Mouse (Mus musculus) layer of hippocampus, adult 2 months (tissue): ENCODE measurements around the gene Cnih3. TPM values are rescaled to one million over a fixed set of nuclear protein-coding genes. Genes with fewer than 3 reads are reported as not detected.

Experiments used
- DNase-seq, 2 experiments: peaks; one replicate each; pipeline ENCODE4 v3.0.0; 2022; ENCODE audit warnings: low spot score in 2 of 2
- H3K27ac ChIP-seq: fragments of 200-600 bp; 2 replicates; pipeline ENCODE4 v1.8.1; 2022
- H3K4me3 ChIP-seq: fragments of 200-600 bp; 2 replicates; pipeline ENCODE4 v1.8.1; 2022; ENCODE audit warnings: mild to moderate bottlenecking
- CTCF ChIP-seq: fragments of 200-600 bp; conservative IDR thresholded peaks from 2 replicates; pipeline ENCODE4 v1.8.1; 2022; ENCODE audit warnings: antibody characterized with exemption, mild to moderate bottlenecking, moderate library complexity
- total RNA-seq, 2 experiments: library from RNA; stranded (reverse); gene quantifications; 2 replicates each; pipeline ENCODE4 v1.2.3; 2021

Gene Cnih3
- total RNA-seq, 2 experiments from 2014 or later = 68.5 to 71.3 TPM

GRCm38 (mm10) chr1:181422796-181423195, 70.4 kb downstream of the Cnih3 start:
- DNase-seq = no peak
- Histone ChIP-seq H3K4me3 (no peak overlapping the region), H3K27ac (no peak overlapping the region)
- no peak for TF ChIP-seq CTCF

GRCm38 (mm10) chr1:181424922-181425321, 72.5 kb downstream of the Cnih3 start:
- TF ChIP-seq CTCF = no peak
- DNase-seq = no peak
- no peak overlapping the region for H3K4me3 ChIP-seq
- H3K27ac ChIP-seq = no peak overlapping the region

GRCm38 (mm10) chr1:181425388-181425787, 73.0 kb downstream of the Cnih3 start:
- no peak overlapping the region for H3K27ac ChIP-seq
- no peak overlapping the region for H3K4me3 ChIP-seq
- no peak for TF ChIP-seq CTCF
- no peak for DNase-seq

DNA sequence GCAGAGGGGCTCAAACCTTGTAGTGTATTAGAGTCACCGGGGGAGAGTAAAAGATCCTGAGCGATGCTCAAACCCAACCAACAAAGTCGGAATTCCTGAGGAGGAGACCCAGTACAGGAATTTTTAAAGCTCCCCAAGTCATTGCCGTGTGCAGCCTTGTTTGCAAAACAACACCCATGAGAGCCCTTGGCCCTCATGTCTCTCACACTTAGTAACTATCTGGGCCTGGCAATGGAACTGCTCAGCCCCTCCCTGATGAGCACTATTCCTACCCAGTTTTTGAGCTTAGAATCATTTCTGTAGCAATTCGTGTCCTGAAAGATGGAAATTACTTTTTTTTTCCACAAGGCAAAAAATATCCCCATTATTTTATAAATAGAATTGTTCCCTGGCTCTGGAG, 74.0 kb downstream of the Cnih3 start:
- no peak overlapping the region for H3K27ac ChIP-seq
- DNase-seq = no peak
- no peak for TF ChIP-seq CTCF
- H3K4me3 ChIP-seq = no peak overlapping the region

DNA sequence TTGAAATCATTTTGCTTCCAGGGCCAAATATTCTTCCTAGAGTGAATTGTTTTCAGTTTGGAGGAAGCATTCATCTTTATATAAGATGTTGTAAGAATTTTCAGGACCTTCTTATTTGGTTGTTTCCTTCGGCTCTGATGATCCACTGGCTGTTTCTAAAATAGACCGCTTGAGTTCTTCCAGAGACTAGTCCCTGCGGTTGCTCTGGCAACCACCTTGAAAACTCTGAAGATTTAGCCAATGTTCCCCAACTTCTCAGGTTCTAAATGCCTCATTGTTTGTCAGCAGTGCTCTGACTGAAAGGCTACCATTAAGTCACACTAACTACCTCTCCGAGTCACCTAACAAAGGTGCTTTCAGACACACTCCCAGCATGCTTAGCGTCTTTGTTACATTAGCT, 80.8 kb downstream of the Cnih3 start:
- Histone ChIP-seq H3K27ac (0 out of 2 replicates have a peak overlapping the region, but pooled peaks have one; percentile 20), H3K4me3 (no peak overlapping the region)
- TF ChIP-seq CTCF = no peak
- DNase-seq = no peak

GRCm38 (mm10) chr1:181435414-181435813, 83.0 kb downstream of the Cnih3 start:
- no peak overlapping the region for H3K4me3 ChIP-seq
- H3K27ac ChIP-seq = no peak overlapping the region
- no peak for DNase-seq
- no peak for TF ChIP-seq CTCF

- H3K27ac ChIP-seq = no peak overlapping the region
- no peak for TF ChIP-seq CTCF
- DNase-seq = no peak
- no peak overlapping the region for H3K4me3 ChIP-seq
Measured at GRCm38 (mm10) chr1:181440982-181441603, 88.7 kb downstream of the Cnih3 start.

DNA sequence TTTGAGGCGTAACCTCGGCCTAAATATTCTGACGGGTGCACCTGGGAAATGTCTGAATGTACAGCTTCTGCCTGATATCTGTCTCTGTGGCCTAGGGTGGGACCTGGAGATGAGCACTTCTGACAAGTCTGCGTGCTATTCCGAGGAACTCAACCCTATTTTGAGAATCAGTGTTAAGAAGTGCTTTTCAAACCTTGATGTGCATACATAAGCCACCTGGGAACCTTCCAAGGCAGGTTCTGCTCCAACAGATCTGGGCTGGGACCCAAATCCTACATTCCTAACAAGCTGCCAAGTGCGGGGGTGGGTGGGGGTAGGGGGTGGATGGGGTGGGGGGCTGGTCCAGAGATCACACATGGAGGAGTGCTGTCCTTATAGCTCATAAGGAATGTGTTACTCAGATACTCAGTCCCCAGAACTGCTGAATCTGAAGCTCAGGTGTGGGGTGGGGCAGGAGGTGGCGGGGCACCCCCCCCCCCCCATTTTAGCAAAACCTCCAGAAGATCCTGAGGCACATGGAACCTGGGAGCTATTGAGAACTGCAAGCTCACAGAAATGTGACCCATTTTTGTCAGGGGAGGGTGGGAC, 89.3 kb downstream of the Cnih3 start:
- no peak for DNase-seq
- no peak overlapping the region for H3K4me3 ChIP-seq
- H3K27ac ChIP-seq = no peak overlapping the region
- no peak for TF ChIP-seq CTCF

- no peak for DNase-seq
- no peak overlapping the region for H3K27ac ChIP-seq
- TF ChIP-seq CTCF = no peak
- H3K4me3 ChIP-seq = no peak overlapping the region
Measured at GRCm38 (mm10) chr1:181445041-181445440, 92.6 kb downstream of the Cnih3 start.

- peak overlapping the region; percentile 81; the same call in 1 of the 2 replicates for H3K27ac ChIP-seq
- DNase-seq = peak in 1 of 2 experiments; percentile 39
- peak; percentile 74 for TF ChIP-seq CTCF
- no peak overlapping the region for H3K4me3 ChIP-seq
Measured at GRCm38 (mm10) chr1:181445630-181446257, 93.3 kb downstream of the Cnih3 start.

GRCm38 (mm10) chr1:181446591-181447114, 94.2 kb downstream of the Cnih3 start:
- H3K4me3 ChIP-seq = no peak overlapping the region
- H3K27ac ChIP-seq = peak overlapping the region; percentile 81
- DNase-seq = no peak
- TF ChIP-seq CTCF = no peak

DNA sequence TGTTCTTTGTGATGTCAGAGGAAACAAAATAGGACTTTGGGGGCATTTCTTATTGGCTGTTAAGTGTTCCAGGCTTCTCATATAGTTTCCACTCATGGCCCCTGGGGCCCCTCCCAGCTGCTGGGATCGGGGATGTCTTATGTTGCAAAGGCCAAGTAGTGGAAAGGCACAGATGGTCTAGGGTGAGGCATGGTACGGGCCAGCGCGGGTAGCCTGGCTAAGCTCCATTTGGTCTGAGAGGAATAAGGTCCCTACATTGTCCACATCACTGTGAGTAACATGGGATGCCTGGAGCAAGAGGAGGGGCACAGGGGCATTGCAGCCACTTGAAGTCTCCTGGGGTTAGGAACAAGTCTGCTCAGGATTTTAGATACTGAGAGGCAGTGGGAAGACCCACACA, 95.1 kb downstream of the Cnih3 start:
- TF ChIP-seq CTCF = no peak

GRCm38 (mm10) chr1:181448041-181448440, 95.6 kb downstream of the Cnih3 start:
- DNase-seq = peak; percentile 37 to 57
- no peak for TF ChIP-seq CTCF
- H3K27ac ChIP-seq = peak overlapping the region; percentile 81
- H3K4me3 ChIP-seq = no peak overlapping the region

More for the DNA sequence above, 95.1 kb downstream of the Cnih3 start:
- peak overlapping the region; percentile 81 for H3K27ac ChIP-seq
- no peak overlapping the region for H3K4me3 ChIP-seq
- DNase-seq = no peak
